Mouse (Mus musculus) regulatory T cell (primary cell): ENCODE measurements at regions not wholly inside any gene's neighbourhood (a gene's known extent, or its start where the extent isn't known, plus 50 kb on each side); places are given as distances from the start of the nearest gene placed in this dataset.

Experiments
- in situ Hi-C: fragments of 300-600 bp; cut with MboI, MseI; formaldehyde crosslinking; loops from one replicate; pipeline ENCODE4 v1.15.1; 2025; ENCODE audit warnings: high pct_unique_total_duplicates

DNA sequence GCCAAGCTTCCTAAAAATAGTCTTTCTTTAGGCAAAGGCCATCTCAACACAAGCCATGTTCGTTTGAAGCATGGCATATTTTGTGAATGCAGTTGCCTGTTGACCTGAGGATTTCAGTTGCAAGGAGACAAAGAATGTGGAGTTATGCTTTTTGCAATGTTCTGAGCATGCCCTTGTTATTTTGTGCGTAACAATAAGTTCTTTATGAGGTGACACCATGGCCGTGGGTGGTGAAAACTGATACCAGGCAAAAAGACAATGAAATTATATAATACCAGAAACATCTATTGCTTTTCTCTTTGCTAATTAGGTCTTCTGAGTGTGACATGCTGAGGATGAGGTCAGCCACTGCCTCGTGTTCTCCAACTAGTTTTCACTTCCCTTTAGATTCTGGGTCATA is 236.4 kb downstream of the Ttc32 start:
- in situ Hi-C loops = no loop called here

DNA sequence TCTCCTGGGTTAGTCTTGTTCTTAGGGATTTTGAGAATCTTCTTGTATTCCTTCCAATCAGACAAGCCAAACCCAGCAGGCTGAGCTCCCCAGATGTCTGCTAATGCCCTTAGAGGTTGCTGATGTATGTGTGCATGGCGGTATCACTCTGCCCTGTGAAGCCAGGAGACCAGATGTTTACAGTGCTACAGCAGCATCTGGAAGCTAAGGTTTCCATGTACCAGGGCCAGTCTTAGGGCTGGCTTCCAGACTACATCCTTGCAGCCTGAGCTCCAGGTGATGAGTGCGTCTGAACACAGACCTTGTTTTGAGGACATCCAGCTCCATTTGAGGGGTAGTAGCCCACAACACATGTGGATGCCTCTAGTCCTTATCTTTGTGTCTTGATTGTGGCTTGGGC is 241.7 kb downstream of the Ttc32 start:
- in situ Hi-C loops = no loop called here

DNA sequence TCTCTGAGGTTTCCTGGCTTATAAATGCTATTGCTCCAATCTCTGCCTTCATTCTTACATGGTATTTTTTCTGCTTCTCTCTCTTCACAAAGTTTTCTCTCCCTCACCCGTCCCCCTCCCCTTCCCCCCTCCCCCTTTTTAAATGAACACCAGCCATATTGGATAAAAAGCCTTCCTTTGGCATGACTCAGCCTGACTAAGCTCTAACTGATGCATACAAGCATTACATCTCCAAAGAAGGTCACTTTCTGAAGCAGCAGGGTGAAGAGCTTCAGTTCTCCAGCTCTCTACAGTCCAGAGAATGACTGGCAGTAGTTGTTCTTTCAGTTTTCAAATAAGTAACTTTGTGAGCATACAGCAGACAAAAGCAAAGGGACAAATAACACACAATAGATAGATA is 244.4 kb downstream of the Ttc32 start:
- in situ Hi-C loops = no loop called here

DNA sequence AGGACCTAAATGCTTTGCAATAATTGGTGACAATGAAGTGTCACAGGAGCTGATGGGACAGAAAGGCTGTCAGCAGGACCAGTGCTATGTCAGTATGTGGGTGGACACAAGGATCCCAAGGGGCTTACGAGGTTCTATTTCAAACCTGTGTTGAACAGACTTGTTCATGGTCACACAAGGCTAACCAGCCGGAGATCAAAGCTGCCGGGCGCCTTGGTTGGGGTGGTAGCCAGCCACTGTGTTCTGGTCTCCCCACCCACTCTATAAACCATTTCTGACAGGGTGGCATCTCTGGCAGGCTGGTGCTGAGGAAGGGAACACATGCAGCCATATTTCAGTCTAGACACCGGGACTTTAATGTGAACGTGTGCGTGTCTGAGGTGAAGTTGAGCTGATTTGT is 245.9 kb downstream of the Ttc32 start:
- in situ Hi-C loops = no loop called here

DNA sequence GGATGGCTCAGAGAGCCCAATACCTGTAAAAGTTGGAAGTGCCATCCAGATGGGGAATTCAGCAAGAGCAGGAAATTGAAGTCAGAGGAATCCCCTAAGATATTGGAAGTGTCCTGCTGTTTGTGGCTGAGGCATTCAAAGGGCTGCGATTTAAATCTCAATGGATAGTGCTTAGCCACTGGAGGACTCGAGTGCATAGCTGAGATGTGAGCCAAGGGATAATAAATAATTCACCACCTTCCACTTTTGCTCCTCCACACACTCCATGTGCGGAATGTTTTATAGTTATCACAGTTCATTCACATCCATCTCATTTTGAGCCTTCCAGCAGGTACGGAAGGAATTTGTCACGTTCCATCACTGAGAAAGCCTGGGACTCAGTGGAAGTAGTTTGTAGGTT is 248.9 kb downstream of the Ttc32 start:
- in situ Hi-C loops = no loop called here

DNA sequence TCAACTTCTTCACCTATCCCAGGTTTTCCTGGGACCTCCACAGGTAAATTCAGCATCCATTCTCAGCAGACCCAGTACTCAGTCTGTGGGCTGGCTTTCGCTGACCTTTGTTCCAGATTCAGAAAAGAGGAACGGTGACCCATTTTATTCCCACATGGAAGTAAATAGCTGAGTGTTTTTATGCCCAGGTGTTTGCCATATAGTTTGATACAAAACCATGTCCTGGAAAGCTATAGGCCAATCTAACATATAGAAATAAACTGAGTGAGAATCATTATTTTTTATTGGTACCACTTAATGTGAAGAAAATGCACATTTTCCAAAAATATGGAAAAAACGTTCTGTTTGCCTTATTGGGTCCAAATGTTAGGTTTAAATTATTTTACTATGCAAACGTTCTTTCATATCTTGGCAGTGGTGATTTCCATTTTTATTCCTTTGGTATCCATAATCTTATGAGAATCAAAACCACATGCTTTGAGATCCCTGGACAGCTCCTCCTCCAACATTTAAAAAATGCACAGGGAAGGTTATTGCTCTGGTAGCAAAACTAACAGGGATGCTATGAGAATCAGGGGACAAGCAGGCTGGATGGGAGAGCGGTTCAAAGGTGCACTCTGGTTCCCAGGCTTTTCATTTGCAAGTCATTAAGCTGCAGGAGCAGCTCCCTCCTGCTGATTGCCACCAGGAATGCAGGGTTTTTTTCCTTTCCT is 250.3 kb downstream of the Ttc32 start:
- in situ Hi-C loops = no loop called here

DNA sequence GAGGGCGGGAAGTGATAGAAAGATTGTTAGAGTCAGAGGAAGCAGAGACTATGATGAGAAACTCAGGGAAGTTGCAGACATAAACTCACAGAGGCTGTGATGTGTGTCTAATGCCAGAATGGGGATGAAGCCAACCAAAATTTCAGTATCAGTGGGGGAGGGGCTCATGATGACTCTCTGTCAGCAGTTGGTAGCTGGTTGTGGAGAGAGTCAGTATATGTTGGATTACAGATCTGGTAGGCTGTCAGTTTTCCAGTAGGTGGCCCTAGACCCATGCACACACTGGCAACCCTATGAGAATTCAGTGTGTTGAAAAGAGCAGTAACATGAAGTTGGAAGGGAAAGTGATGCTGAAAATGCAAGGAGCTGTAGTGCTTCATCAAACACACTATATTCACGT is 257.5 kb downstream of the Ttc32 start:
- in situ Hi-C loops = no loop called here

DNA sequence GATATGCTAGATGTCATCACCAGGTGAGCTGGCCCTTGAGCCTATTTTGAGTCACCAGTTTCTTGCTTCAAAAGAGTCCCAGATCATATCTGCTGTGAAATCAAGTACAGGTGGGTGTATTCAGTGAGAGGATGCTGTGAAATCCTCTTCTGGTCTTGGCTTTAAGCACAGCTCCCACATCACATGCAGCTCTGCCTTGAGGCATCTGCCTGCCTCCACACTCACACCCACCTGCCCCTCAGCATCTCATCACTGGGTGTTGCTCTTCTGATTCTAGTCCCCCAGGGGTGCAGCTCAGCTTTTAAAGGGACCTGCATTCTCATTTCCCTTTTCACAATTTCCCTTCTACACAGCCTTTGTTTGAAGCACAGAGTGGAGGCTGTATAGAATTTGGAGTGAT is 262.9 kb downstream of the Ttc32 start:
- in situ Hi-C loops = no loop called here

DNA sequence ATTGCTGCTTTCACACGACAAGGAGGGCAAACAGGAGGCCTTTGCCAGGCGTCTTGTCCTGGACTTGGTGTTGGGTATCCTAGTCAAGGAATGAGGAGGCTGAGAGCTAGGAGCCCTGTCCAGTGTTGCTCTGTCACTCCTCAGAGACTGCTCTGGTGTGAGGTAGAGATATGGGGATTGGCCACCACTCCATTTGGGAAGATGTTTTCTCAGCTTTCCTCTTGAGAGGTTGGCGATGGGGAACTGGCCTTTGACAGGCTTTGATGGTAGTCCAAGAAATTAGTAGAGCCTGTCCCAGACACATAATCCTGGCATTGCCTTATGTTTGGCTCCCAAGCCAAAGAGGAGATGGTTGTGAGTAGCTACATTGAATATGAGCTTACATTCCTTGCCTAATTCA is 265.4 kb downstream of the Ttc32 start:
- in situ Hi-C loops = no loop called here

DNA sequence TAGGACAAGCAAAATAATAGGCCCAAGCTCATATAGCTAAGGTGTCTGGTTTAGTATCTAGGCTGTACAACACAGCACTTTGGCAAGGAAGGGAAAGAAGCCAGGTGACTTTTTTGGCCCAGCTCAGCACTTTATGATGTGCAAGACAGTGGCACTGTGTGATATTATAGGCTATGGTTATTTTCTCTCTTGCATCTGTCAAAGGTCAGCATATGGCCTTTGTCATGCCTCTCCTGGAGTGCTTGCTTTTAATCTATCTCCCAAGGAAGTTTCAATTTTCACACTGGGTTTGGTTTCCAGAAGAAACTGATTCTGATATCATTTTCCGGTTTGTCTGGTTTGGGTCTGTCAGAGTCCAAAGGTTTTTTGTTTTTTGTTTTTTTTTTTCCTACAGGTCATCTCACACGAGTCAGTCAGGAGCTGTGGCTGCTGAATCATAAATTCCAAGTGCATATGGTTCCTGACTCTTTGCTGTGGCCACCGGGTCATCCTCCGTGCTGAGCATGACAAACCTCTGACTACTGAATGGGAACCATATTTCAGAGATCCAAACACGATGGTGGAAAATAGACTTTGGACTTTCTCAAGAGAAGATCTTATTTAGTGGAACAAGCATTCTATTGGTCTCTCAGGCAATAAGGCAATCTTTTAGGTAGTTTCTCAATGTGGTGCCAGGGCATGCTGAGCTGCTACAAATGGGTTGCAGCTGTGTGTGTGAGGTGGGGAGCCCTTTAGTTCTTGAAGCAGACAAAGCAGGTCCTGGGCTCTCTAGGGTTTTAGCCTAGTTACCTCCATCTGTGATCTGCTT is 269.3 kb downstream of the Ttc32 start:
- in situ Hi-C loops = no loop called here

DNA sequence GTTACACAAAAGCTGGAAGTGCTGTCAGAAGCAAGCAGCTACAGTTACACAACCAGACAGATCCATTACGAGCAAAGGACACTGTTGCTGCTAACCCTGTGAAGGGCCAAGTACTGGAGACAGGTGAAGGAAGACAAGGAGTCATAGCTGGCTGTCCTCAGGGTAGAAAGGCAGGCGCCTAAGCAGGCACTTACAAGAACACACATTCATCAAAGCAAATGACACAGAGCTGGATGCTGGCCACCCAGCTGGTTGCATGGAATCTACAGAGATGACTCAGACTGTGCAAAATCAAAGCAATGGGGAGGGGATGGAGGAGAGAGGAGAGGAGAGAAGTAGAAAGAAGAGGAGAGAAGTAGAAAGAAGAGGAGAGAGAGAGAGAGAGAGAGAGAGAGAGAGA is 265.8 kb upstream of the Osr1 start:
- in situ Hi-C loops = no loop called here

DNA sequence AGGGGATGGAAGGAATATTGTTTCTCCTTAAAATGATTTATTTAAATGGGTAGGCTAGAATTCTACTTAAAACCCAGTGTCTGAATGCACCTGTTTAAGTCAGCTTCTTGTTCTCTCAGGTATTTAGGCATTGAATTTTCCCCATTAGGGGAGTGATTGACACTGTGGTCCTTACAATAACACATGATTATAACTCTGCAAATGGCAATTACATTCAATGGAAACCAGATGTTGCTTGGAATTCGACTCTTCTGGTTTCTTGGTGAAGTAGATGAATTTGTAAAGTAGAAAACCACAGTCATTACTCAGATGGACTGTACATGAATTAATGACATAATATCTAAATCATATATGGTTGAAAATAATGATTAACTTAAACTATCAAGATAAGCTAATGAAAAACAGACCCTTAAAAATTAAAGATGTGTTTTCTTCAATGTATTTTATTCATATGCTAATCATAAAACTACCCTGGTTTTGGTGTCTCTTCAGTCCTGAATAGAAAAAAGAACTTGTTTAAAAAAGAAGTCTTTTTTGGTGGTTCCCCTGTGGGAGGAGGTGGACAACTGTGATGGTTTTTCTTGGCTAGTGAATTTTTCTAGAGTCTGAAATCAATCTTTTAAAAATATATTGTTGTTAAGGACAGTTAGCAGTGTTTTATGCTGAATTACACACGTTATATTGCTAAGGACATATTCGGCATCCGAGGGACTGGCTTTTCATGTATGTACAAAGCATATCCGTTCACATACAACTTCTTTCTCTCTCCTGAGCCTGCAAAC is 231.8 kb upstream of the Osr1 start:
- in situ Hi-C loops = no loop called here

DNA sequence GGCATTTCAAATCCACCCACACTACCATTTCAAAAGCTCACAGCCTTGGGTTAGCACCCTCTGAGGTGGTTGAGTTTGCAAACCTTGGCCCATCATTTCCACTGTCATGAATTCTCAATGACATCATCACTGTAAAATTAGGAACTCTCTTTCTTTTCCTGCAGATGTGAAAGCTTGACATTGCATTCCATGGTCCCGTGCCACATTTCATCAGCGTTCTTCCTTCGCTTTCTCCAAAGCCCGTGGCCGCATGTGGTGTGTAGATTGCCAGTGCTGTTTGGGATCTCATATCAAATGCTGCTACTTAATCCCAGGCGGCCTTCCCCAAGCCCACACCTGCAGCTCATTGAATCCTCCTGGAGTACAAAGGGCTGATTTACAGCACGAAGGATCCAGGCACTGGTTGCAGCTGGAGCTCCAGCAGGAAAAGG is 231.1 kb upstream of the Osr1 start:
- in situ Hi-C loops = no loop called here

DNA sequence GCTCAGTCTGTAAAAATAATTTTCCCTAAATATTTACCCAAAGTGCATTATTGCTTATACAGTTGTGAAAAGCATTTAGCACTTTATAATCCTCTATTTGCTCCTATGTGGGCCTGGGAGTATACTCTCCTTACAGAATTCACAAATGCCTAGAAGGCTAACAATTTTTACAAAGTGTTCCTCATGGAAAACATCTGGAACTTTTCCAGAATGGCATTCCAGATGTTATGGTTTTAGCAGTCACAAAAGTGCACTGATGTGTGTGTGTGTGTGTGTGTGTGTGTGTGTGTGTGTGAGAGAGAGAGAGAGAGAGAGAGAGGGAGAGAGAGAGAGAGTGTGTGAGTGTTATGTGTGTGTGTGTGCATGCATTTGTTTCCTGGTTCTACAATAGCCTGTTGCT is 229.1 kb upstream of the Osr1 start:
- in situ Hi-C loops = no loop called here

DNA sequence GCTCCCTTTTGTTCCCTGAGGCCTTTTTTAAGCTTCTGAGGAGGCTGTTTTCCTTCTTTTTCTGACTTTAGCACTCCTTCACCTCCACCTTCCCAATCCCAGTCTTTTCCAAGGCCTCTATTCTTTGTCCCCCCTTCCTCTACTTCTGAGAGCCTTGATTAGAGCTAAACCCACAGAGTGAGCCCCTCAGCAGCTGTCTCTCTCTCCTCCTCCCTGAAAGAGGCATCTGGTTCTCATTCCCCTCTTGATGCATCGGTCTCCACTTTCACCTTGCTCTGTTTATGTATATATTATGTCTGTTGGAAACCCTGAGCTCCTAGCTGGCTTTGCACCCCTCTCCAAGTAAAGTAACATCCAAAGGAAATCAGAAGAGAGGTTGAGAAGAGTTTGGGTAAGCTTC is 224.6 kb upstream of the Osr1 start:
- in situ Hi-C loops = no loop called here

DNA sequence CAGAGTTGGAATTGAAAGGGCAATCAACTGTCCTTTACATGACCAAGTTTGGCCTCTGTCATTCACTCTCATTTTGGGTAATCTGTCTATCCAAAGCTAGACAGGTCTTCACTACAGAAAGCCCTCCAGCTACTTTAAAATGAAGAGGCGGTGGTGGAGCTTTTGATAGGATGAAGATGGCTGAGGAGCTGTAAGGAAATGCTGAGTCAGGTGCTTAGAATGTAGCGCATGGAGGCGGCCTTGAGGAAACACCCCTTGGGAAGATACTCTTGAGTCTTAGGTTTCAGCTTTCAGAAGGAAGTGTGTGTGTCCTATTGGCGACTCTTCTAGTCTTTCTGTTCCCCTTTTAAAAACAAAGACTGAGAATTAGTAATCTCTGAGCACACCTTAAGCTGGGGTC is 214.4 kb upstream of the Osr1 start:
- in situ Hi-C loops = no loop called here

DNA sequence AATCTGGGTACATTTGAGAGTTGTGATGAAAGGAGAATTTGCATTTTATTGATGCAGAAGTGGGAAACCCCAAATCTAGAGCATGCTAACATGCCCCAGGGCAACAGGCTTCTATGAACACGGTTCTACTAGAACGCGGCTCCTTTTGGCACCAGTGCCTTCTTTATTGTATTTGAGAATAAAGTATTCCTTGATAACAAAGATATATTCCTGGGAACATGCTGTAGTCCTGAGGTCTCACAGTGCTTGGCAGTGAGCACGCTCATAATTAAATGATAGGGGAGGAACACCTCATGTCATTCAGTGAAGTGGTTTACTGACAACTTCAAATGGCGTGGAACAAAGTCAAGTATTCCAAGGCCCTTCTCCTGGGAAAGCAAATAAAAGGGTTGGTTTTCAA is 212.1 kb upstream of the Osr1 start:
- in situ Hi-C loops = no loop called here

DNA sequence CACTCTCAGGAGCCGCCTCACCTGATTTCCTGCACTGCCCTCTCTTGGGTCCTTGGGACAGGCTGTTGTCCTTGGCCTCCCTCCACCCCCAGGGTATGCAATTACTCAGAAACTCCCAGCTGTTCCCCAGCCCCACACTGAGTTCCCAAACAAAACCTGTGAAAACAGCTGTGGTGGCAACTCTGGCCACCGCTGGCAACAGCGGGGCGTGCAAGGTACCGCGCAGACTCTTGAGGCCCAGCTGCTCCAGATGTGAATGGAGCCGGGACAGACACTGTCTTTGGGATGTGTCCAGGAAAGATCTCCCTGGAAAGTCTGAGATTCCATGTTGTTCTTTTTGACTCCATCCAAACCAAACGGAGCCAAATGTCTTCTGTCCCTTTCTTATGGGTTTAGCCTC is 211.0 kb upstream of the Osr1 start:
- in situ Hi-C loops = no loop called here

DNA sequence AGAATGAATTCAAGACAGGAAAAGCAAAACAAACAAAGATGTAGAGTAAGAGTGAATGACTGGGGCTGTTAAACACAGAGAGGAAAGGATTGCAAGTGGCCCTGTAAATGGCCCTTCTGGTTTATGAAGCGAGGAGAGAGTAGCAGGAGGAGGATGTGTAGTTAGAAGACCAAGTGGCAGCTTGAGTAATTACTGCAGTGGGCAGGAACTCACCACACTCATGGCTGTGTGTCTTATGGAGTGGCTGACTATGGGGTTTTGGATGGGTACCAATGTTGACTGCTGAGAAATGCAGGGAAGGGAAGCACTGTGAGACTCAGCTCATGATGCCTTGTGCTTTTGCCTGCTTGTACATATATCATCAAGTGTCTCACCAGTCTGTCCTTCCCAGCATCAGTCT is 204.0 kb upstream of the Osr1 start:
- in situ Hi-C loops = no loop called here

DNA sequence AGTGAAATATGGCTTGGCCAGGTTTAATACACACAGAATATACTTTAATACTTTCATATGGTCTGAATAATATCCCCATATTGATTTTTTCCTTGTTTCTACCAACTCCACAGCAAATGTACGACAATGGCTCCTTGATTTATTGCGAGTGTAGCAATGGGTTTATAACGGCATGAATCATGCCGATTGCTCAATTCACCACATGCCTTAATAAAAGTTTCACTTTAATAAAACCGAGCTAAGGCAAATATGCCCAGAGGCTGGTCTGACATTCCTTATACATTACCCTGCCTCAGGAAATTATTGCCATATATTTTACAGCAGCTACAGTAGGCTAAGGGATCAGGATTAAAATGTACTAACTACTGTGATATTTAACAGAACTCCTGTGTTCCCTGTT is 201.2 kb upstream of the Osr1 start:
- in situ Hi-C loops = no loop called here

DNA sequence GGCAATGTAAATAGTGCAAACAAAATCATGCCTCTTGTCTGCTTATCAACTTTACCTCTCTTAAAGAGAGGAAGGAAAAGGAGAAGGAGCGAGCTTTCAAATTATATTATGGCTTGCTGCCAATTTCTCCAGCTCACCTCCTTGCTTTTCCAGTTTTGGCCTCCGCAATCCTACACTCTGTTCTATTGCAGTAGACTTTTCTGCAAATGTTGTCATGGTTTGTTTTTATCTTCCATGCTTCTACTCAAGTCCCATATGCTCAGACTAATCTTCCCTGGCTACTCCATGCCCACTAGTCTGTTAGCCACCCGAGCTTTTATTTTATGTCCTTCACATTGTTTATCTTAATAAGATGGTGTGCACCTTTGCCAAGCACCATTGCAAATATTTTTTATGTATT is 168.0 kb upstream of the Osr1 start:
- in situ Hi-C loops = no loop called here

DNA sequence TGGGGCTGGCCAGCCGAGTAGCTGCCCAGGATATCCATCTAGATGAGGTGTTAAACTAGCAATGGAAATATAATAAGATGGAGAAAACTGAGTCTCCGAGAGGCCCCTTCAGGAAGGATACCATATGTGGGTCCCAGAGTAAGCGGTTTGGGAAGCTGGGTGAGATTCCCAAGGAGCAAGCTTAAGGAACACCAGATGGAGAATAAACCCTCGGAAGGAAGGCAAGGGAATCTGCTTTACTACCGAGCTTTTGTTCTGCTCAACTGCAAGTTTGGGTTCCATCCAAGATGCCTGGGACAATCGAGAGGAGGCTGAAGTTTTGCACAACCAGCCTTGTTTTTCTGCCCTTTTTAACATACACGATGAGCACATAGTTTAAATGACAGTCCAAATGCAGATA is 164.9 kb upstream of the Osr1 start:
- in situ Hi-C loops = no loop called here

DNA sequence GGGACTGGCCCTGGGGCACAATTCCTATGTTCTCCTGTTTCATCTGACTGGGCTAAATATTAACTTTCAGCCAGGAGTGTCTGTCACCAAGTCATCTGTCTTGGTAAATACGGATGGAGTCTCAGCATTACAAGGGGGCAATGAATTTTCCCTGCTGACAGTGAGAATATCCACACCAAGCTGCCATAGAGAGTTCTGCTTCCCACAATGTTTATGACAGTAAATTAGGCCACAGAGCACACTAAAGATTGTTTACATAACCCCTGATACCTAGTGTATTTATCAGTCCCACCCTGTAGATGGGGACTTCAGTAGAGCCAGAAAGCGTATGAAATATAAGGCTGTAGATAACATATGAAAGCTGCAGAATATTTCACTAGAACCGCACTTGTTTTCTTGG is 150.6 kb upstream of the Osr1 start:
- in situ Hi-C loops = loop anchor here (10.0 kb wide), 1 partner anchor 1305 kb away; no protein-coding TSS in a partner anchor
